Mouse (Mus musculus): ENCODE measurements around the gene Phf13.

GRCm38 (mm10) chr4:151989110-151989488 is 7.0 kb downstream of the Phf13 start:
- TF ChIP-seq POLR2A (IDR thresholded peaks at IDR 0.05; ENCODE audit: extremely low read depth, insufficient read depth, low read length) (no peak), CTCF (IDR thresholded peaks at IDR 0.05; ENCODE audit: extremely low read depth, insufficient read depth, low read length) (no peak)
